Mouse (Mus musculus) brain, embryonic 14.5 days (tissue): Measurements from ENCODE around the gene Hpcal4. TPM values are rescaled to one million over a fixed set of nuclear protein-coding genes. Genes with fewer than 3 reads are reported as not detected.

Source experiments
- DNase-seq: peaks from one replicate; pipeline ENCODE4 v3.0.0-alpha.2; 2011; ENCODE audit warnings: low read depth
- CTCF ChIP-seq: fragments of 200-500 bp; IDR thresholded peaks from 2 replicates; pipeline ENCODE4 v1.5.1; 2012; ENCODE audit warnings: inconsistent platforms, mild to moderate bottlenecking, moderate library complexity, borderline replicate concordance; ENCODE audit not compliant: insufficient read depth, insufficient read length; ENCODE audit errors: extremely low read depth
- POLR2A ChIP-seq: fragments of 200-500 bp; IDR thresholded peaks from 2 replicates; pipeline ENCODE4 v1.6.1; 2012; ENCODE audit warnings: mild to moderate bottlenecking, inconsistent platforms, borderline replicate concordance; ENCODE audit not compliant: poor library complexity, insufficient read depth, insufficient read length, severe bottlenecking; ENCODE audit errors: extremely low read depth
- polyA plus RNA-seq: library from polyadenylated mRNA; depleted of rRNA; stranded (reverse); fragments of >200 nt; gene quantifications from 2 replicates; pipeline ENCODE4 v1.2.3, GENCODE M21; 2012

Gene Hpcal4
- polyA plus RNA-seq, 1 experiment: 16.5 TPM

DNA sequence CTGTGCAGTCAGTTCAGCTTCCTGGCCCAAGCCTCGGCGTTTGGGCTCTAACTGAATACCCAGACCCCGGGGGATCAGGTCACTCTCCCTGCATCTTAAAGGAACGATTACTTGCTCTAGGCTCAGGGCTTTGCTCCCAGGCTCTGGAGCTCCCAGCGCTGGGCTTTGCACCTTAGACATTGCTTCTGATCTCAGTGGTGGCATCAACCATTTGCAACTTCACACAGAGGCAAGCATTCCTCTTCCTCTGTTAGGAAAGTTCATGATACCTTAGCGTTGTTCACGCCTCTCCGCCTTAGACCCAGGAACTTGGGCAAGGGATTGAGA is 19.0 kb downstream of the Hpcal4 start:
- no peak for DNase-seq
- TF ChIP-seq CTCF (no peak), POLR2A (no peak)

DNA sequence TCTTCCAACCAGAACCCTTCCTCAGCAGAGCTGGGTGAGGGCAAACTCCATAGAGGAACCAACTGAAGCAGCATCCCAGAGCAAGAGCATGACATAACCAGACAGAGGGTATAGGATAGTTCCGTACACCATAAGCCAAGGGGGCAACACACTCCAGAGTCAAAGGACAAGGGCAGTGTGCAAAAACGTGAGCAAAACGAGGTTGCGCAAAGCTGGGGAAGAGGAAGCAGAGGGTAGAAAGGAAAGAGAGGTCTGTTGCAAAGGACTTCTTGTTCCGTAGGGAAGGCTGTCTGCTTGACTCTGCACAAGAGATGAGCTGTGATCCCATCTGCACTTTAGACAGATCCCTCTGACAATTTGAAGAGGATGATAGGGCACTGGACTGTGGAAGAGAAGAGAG is 24.3 kb downstream of the Hpcal4 start:
- no peak for DNase-seq
- TF ChIP-seq CTCF (no peak), POLR2A (no peak)

DNA sequence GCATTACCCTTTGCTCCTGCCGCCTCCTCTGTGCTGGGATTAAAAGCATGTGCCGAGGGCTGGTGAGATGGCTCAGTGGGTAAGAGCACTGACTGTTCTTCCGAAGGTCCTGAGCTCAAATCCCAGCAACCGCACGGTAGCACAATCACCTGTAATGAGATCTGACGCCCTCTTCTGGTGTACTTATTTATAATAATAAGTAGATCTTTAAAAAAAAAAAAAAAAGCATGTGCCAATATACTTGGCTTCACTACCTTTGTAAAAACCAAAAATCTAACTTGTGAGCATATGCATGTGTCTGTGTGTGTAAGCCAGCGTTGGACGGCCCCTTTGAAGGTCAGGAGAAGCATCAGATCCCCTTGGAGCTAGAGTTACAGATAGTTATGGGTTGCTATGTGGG is 28.0 kb downstream of the Hpcal4 start:
- TF ChIP-seq POLR2A (no peak), CTCF (no peak)
- DNase-seq: no peak

DNA sequence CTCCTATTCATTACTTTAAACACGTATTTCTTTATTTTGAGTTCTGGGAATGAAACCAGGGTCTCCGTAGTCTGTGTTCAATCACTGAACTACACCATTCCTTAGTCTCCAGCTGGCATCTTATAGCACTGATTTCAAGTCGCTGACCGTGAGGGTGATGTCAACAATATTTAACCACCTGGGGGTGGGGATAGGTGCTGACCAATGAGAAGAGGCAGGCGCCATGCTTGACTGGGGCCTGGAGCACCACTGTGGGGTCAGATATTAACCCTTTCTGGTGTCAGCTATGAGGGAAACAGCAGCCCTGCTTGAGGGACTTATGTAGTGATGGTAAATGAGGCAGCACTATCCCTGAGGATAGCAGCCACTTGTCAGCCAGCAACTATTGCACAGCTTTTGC is 28.4 kb downstream of the Hpcal4 start:
- TF ChIP-seq CTCF: no peak
- TF ChIP-seq POLR2A: no peak

DNA sequence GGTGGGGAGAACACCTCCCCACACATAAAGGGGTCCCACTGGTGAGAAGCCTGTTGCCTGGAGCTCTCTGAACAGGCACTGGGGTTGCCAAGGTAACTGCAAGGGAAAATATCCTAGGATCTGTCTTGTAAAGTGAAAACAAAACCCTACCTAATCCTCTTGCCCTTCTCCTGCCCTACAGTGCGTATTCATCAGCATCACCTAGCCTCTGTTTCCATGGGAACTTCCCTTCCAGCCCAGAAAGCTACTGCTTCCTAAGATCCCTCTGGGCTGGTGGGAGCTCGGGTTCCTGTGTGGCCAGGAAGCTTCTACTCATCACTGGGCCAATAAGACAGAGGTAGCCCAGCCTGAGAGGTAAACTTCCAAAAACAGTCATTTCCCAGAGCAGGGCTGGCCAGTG is 29.3 kb downstream of the Hpcal4 start:
- TF ChIP-seq POLR2A (no peak), CTCF (no peak)

More for the DNA sequence above, 28.4 kb downstream of the Hpcal4 start:
- DNase-seq: no peak

DNA sequence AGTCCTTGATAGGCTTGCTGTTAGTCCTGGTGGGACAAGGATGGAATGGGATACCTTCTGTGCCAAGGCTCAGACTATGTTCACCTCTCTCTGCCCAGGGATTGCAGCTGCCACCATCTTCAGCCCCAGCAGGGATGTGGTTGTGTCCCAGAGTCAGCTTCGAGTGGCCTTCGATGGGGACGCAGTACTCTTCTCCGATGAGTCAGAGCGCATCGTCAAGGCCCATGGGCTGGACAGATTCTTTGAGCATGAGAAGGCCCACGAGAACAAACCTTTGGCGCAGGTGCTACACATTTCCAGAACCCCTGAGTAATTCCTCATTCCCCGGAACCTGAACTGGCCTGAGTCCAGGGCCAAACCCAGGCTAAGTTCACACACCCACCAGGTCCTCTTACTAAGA is 30.9 kb downstream of the Hpcal4 start:
- no peak for DNase-seq
- no peak for TF ChIP-seq POLR2A
- no peak for TF ChIP-seq CTCF

More for the DNA sequence above, 29.3 kb downstream of the Hpcal4 start:
- DNase-seq: peak; percentile 43

DNA sequence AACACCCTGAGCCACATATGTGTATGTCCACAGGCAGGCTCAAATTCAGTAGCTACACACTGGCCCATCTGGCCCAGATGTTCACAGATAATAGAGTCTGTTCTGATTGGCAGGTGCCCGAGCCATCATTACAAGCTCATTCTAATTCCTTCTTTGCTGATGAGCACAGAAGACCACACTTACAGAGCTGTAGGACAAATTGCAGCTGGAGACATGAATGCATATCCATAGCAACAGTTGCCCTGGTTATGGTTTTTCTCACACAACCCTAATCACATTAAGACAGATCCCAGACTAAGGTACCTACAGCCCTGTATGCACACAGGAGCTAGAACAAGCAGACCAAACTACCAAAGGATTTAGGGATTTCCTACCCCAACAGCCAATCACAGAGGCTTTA is 32.3 kb downstream of the Hpcal4 start:
- TF ChIP-seq POLR2A: no peak
- TF ChIP-seq CTCF: no peak
- peak; percentile 77 for DNase-seq

DNA sequence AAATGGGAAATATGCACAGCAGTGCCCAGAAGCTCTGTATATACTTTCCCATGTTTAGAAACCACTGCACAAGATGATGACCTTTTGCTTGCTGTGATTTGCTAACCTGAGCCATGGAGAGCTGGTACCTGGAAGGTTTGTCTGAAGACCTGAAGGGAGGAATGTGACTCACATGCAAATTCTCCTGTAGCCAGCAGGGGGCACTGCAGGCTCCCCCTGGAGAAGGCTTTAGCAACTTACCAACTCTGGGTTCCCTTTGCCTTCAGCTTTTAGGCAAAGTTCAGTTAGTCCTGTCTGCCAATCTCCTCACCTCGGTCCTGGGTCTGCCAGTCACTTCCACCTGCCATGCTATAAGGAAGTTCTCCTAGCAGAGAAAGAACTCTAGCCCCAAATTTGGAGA is 33.8 kb downstream of the Hpcal4 start:
- TF ChIP-seq CTCF: peak; percentile 84
- TF ChIP-seq POLR2A: no peak

DNA sequence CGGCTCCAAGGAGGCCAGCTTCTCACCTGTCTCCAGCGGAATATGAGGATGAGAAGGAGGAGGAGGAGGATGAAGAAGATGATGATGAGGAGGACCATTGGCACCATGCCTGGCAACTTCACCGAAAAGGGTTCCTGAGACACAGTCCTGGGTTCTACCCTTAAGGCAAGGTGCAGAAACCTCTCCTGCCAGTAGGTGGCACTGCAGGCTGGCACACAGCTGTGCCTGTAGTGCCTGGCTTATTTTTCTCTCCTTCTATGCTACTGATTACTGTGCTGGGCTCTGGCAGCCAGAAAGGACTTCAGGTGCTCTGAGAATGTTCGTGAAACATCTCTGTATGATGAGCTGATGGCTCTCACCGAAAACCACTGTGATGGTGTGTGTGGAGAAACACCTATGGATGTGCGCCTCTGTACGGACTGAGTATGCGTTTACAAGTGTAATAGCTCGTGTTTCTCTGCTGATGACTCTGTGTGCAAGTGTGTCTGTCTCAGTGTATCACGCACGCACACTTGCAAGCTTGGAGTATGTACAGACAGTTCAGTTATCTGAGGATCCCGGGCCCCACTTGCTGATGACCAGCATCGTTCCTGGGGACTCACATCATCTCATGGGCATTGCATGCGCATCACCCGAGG is 36.8 kb downstream of the Hpcal4 start:
- peak; percentile 75 for DNase-seq
- TF ChIP-seq POLR2A (no peak), CTCF (peak; percentile 98)

More for the DNA sequence above, 33.8 kb downstream of the Hpcal4 start:
- peak; percentile 57 for DNase-seq

DNA sequence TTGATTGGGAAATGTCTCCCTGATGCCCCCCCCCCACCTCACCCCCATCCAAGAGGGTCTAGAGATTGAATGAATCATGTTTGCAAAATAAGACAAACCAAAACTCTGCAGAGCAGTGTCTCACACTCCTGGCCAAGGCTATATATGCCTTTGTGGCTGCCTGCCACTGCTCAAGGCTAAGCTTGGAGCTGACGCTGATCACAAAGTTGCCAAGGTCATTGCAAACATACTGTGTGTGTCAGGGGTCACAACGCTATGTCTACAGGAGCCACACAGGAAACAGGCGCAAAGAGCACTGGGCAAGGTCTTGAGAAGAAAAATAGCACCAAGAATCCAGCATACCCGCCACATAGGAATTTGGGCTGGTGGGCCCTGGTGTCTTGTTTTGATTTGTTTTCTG is 37.6 kb downstream of the Hpcal4 start:
- TF ChIP-seq POLR2A (no peak), CTCF (no peak)
- DNase-seq: no peak

DNA sequence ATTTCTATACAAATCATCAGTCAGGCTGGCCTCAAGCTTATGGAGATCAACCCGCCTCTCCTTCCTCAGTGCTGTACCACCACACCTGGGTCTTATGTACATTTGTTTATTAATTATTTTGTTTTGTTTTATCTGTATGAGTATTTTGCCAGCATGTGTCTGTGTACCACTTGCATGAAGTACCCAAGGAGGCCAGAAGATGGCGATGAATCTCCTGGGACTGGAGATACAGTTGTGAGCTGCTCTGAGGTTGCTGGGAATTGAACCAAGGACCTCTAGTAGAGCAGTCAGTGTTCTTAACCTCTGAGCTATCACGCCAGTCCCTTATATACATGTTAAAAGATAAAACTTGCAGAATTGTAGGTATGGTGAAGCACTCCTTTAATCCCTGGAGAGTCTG is 40.3 kb downstream of the Hpcal4 start:
- TF ChIP-seq CTCF (peak; percentile 40; the same call in 1 of the 2 replicates), POLR2A (no peak)
- no peak for DNase-seq

DNA sequence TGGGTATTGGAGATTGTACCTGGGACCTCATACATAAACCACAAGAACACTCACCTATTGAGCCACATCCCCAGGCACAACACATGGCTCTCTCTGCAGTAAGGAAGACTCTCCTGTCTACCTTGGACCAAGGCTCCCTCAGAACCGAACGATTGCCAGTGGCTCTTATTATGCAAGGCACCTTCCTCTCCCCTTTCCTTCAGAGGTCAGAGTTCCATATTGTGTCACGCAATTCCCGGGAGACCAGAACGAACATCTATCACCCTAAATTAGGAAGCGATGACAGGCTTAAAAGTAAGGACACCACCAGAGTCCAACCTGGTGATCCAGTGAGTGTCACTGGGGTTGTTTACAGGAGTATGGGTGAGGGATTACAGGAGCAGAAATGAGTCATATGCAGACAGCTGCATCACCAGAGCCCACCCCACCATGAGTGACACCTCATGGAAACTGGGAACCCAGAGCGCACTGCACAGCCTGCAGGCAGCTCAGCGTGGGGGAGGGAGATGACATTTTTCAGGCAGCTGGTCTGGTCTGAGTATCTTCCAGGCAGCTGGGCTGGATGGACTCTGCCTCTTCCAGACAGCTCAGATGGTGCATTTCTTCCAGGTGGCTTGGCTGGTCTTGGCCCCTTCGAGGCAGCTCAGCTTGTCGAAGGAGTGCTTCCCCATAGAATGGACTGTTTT is 42.8 kb downstream of the Hpcal4 start:
- no peak for DNase-seq
- TF ChIP-seq CTCF (no peak), POLR2A (no peak)
